Mouse (Mus musculus) G1E (cell line): ENCODE data around the gene Bak1. TPM values are rescaled to one million over a fixed set of nuclear protein-coding genes. Genes with fewer than 3 reads are reported as not detected.

ENCODE experiments used
- ATAC-seq: 2 replicates; pipeline ENCODE4 v1.8.0; 2016; ENCODE audit warnings: mild to moderate bottlenecking; ENCODE audit not compliant: insufficient number of reproducible peaks, poor library complexity, low FRiP score, severe bottlenecking; ENCODE audit errors: extremely low read depth
- DNase-seq: peaks from one replicate; pipeline ENCODE4 v3.0.0; 2012; ENCODE audit warnings: low spot score
- H3K27me3 ChIP-seq: 2 replicates; pipeline ENCODE4 v1.6.1; 2012; ENCODE audit warnings: mild to moderate bottlenecking, low read length, inconsistent platforms; ENCODE audit not compliant: insufficient read depth
- H3K36me3 ChIP-seq: replicated peaks from 2 replicates; pipeline ENCODE3; 2012; ENCODE audit warnings: mild to moderate bottlenecking, inconsistent platforms
- H3K4me1 ChIP-seq: 2 replicates; pipeline ENCODE4 v1.6.1; 2012; ENCODE audit warnings: low read depth, low read length, inconsistent platforms, mixed read lengths; ENCODE audit not compliant: insufficient read depth
- H3K4me3 ChIP-seq: 2 replicates; pipeline ENCODE4 v1.5.1; 2012; ENCODE audit warnings: low read depth, mild to moderate bottlenecking, inconsistent platforms, low read length, moderate library complexity, mixed read lengths
- H3K9me3 ChIP-seq: replicated peaks from 2 replicates; pipeline ENCODE4 v1.6.1; 2012; ENCODE audit warnings: inconsistent platforms
- CTCF ChIP-seq: IDR thresholded peaks from 2 replicates; pipeline ENCODE4 v1.5.1; 2012; ENCODE audit warnings: low read depth, low read length, inconsistent platforms, mixed read lengths
- GATA1 ChIP-seq: IDR thresholded peaks from 2 replicates; pipeline ENCODE4 v1.6.1; 2012; ENCODE audit warnings: borderline replicate concordance, low read length, inconsistent platforms, mixed read lengths
- GATA2 ChIP-seq: IDR thresholded peaks from 2 replicates; pipeline ENCODE4 v1.6.1; 2012; ENCODE audit warnings: low read depth, low read length, inconsistent platforms, borderline replicate concordance
- POLR2AphosphoS5 ChIP-seq: IDR thresholded peaks from 2 replicates; pipeline ENCODE4 v1.6.1; 2012; ENCODE audit warnings: low read depth, low read length, inconsistent platforms; ENCODE audit not compliant: insufficient replicate concordance
- TAL1 ChIP-seq: conservative IDR thresholded peaks from 2 replicates; pipeline ENCODE4 v1.6.1; 2012; ENCODE audit warnings: low read depth, low read length, inconsistent platforms, mixed read lengths
- polyA plus RNA-seq: library from polyadenylated mRNA; stranded (reverse); fragments of >175 nt; gene quantifications from 2 replicates; pipeline ENCODE4 v1.2.3, GENCODE M21; 2012
- total RNA-seq, 2 experiments: library from RNA; stranded (forward) in 1 of 2; stranded (reverse) in 1 of 2; fragments of 200-1000 nt in 1 of 2; fragments of >200 nt in 1 of 2; fragmentation: Nextera tagmentation in 1 of 2; gene quantifications; 2 replicates each; pipeline ENCODE4 v1.2.3; 2014 to 2017

Gene Bak1
- total and polyA plus RNA-seq, 3 experiments: 64.5 to 231 (median 227) TPM

DNA sequence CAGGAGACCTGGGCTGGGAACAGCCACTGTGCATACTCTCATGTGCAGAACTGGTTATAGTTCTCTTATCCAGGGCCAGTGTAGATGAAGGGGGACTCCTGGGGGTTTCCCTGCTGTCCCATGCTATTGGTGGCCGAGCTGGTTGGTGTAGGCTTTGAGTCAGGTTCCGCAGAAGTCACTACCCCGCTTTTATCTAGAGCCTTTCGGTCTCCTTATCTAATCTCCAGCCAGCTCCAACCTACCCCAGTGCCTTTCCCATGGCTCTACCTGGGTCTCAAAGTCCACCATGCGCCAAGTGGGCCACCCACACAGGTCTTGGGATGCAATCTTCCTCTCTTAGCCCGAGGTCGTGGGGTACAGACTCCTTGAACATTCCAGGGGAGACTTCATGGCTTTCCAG, 37.3 kb upstream of the Bak1 start:
- peaks cover 15% of the 10 kb centered on the region; the same call in 1 of the 2 replicates for H3K27me3 ChIP-seq
- H3K4me3 ChIP-seq: no peak overlapping the region

DNA sequence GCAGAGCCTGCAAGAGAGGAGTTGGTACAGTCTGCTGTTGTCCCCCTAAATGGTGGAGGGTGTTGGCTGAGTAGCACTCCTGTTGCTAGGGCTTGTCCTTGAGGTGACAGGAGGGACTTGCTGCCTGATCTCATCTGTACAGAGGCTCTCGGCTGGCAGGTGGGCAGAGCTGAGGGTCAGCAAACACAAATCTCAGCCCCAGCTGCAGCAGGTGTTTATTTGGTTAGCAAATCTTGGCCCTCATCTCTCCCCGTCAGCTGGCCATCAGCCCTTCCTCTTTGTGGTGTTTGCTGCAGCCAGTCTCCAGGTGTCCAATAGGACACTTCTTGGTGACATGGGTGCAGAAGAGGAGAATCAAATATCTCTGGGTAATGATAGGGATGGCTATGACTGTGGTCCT, 35.4 kb upstream of the Bak1 start:
- peaks cover 18% of the 10 kb centered on the region; the same call in 1 of the 2 replicates for H3K27me3 ChIP-seq
- peaks cover 18% of the 10 kb centered on the region for H3K36me3 ChIP-seq
- ATAC-seq (no peak), DNase-seq (no peak)
- no peaks in the 10 kb centered on the region for H3K9me3 ChIP-seq
- peaks cover 27% of the 10 kb centered on the region for H3K4me1 ChIP-seq
- no peak for TF ChIP-seq GATA2
- TF ChIP-seq POLR2AphosphoS5: no peak
- no peak overlapping the region for H3K4me3 ChIP-seq

More for the DNA sequence above, 37.3 kb upstream of the Bak1 start:
- peaks cover 25% of the 10 kb centered on the region for H3K4me1 ChIP-seq
- ATAC-seq (no peak), DNase-seq (no peak)
- peaks cover 13% of the 10 kb centered on the region for H3K36me3 ChIP-seq
- H3K9me3 ChIP-seq: no peaks in the 10 kb centered on the region
- TF ChIP-seq TAL1 (no peak), GATA2 (no peak), POLR2AphosphoS5 (no peak), GATA1 (no peak), CTCF (no peak)

DNA sequence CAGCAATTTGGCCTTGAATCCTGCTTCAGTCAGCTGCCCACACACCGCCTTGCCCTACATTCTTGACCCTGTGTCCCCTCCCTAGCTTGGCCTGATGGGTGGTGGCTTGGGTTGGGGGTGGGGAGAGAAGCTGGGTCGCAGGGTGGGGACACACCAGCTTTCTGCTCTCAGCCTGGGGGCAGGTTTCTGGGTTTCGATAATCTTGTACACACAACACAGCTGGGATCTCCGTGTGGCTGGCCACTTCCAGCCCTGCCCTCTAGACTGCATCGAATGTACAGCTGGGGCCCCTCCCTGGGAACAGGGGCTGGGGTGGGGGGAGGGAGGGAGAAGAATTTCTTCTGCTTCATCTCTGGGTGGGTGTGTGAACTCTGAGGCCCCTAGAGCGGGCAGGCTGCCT, 34.9 kb upstream of the Bak1 start:
- Histone ChIP-seq H3K9me3 (no peaks in the 10 kb centered on the region), H3K4me1 (peaks cover 27% of the 10 kb centered on the region), H3K27me3 (peaks cover 20% of the 10 kb centered on the region; the same call in 1 of the 2 replicates), H3K4me3 (no peak overlapping the region), H3K36me3 (peaks cover 18% of the 10 kb centered on the region)
- ATAC-seq (no peak), DNase-seq (no peak)
- no peak for TF ChIP-seq GATA1

DNA sequence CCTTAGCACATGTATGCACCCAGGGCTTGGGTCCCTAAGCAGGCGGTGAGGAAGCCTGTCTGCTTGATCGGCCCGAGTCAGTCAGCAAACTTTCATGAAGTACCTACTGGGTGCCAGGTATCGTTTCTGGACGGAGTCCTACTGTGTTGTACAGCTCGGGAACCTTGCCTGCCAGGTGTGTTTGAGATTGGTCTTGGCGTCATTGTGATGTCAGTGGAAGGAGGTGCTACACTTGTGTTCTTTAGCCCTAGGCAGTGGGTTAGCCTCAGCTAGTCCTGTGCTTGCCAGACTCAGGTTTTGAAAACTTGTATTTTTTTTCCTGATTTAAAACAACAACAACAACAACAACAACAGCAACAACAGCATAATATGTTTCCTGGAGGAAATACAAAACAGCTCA, 33.9 kb upstream of the Bak1 start:
- H3K4me1 ChIP-seq: peaks cover 33% of the 10 kb centered on the region
- no peak for ATAC-seq
- no peak for TF ChIP-seq TAL1
- no peak for TF ChIP-seq POLR2AphosphoS5
- TF ChIP-seq GATA1: no peak
- TF ChIP-seq GATA2: no peak
- no peak for TF ChIP-seq CTCF
- no peaks in the 10 kb centered on the region for H3K9me3 ChIP-seq
- peaks cover 18% of the 10 kb centered on the region for H3K36me3 ChIP-seq
- no peak overlapping the region for H3K4me3 ChIP-seq
- no peak for DNase-seq
- peaks cover 23% of the 10 kb centered on the region; the same call in 1 of the 2 replicates for H3K27me3 ChIP-seq

DNA sequence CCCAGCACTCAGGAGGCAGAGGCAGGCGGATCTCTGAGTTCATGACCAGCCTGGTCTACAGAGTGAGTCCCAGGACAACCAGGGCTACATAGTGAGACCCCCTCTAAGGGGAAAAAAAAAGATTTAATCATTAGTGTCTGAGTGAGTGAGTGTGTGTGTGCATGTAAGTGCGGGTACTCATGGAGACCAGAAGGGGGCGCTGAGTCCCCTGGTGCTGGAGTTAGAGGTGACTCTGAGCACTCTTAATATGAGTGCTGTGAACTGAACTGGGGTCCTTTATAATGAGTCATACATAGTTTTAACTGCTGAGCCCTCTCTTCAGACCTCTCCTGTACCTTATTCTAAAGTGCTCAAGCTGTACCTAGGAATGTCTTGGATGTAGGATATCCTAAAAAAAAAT, 32.9 kb upstream of the Bak1 start:
- Histone ChIP-seq H3K4me3 (no peak overlapping the region), H3K4me1 (peaks cover 36% of the 10 kb centered on the region), H3K36me3 (peaks cover 18% of the 10 kb centered on the region), H3K9me3 (no peaks in the 10 kb centered on the region), H3K27me3 (peaks cover 28% of the 10 kb centered on the region; the same call in 1 of the 2 replicates)
- ATAC-seq: no peak
- TF ChIP-seq TAL1: no peak
- no peak for TF ChIP-seq GATA1
- TF ChIP-seq CTCF: no peak
- TF ChIP-seq POLR2AphosphoS5: no peak
- TF ChIP-seq GATA2: no peak
- no peak for DNase-seq

DNA sequence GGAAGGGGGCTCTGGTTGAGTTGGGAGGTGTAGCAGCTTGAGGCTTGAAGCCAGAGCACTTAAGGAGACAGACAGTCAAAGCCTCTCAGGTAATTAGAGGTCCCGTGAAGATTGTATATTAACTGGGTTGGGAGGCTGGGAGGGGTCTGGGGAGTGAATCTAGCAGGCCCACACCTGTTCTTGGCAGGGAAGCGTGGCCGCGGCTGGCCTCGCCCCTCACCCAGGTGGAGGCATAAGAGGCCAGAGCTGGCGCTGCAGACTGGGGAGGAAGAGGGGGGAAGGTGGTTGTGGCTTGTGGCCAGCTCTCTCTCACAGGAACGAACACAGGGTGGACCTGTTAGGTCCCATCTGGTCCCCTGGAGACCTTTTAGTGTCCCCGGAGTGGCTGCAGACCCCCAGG, 31.9 kb upstream of the Bak1 start:
- H3K27me3 ChIP-seq: peaks cover 28% of the 10 kb centered on the region; the same call in 1 of the 2 replicates
- H3K4me3 ChIP-seq: no peak overlapping the region
- H3K36me3 ChIP-seq: peaks cover 18% of the 10 kb centered on the region
- peaks cover 32% of the 10 kb centered on the region for H3K4me1 ChIP-seq
- TF ChIP-seq GATA1: no peak
- no peak for TF ChIP-seq TAL1
- TF ChIP-seq GATA2: no peak
- TF ChIP-seq CTCF: no peak
- no peak for TF ChIP-seq POLR2AphosphoS5
- no peaks in the 10 kb centered on the region for H3K9me3 ChIP-seq
- DNase-seq (no peak), ATAC-seq (no peak)
